Mouse (Mus musculus) ES-Bruce4 (cell line): ENCODE measurements at regions not wholly inside any gene's neighbourhood (a gene's known extent, or its start where the extent isn't known, plus 50 kb on each side); places are given as distances from the start of the nearest gene placed in this dataset.

Experiments
- CTCF ChIP-seq: IDR thresholded peaks from one replicate; pipeline ENCODE4 v1.8.1; 2011; ENCODE audit warnings: low read depth, low read length
- POLR2A ChIP-seq: IDR thresholded peaks from one replicate; pipeline ENCODE4 v1.8.1; 2011; ENCODE audit warnings: low read length; ENCODE audit not compliant: insufficient read depth

DNA sequence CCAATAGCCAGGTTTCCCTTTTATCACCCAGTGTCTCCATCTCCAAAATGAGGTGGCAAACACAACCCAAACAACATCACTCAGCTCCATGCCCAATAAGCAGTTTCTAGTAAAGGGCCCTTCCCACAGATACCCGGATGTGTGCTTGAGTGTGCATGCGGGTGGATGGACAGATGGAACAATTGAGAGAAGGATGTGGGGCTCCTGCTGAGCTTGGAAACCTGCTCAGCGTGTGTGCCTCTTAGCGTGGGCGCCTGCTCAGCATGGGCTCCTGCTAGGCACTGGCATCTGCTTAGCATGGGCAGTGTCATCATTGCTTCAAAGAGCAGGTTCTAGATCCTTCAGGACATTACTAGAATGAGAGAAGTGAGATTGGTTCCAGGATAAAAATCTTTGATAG lies 75.4 kb downstream of the 1810010D01Rik start:
- TF ChIP-seq CTCF = no peak
- TF ChIP-seq POLR2A = no peak
